Mouse (Mus musculus): ENCODE measurements around the gene Rnf220. TPM values are rescaled to one million over a fixed set of nuclear protein-coding genes. Genes with fewer than 3 reads are reported as not detected.

The Rnf220 gene
- polyA plus RNA-seq, 1 experiment from 2014 or later: 76.1 TPM

DNA sequence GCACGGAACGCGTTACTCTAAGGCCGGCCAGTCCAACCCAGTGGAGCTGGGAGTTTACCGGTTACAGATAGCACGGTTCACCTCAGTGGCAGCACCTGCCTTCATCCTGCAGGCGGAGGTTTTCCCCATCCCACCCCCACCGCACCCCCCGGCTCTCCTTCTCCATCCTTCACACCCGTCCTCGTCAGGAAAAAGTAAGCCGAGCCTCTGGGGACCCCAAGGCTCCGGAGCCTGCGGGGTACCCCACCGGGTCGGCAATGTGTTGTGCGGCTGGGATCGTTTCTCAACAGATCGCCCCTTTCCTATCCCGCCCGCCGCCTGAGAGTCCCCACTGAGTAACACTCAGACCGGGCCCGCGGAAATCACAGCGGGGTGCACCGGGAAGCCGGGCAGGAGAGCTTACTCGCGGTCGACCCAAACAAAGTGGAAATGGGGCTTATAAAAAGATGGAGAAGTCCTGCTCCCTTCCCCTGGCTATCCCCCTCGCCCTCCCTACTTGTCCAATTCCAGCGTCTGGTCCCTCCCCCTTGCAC lies 917 bp downstream of the Rnf220 start:
- H3K4me3 ChIP-seq (ENCODE audit: low read depth, low read length): peak overlapping the region; percentile 49
- H3K27ac ChIP-seq (ENCODE audit: low read depth): no peak overlapping the region
- H3K9ac ChIP-seq: peak overlapping the region; percentile 42
- TF ChIP-seq CTCF (IDR thresholded peaks at IDR 0.05; ENCODE audit: low read depth): no peak
- H3K4me1 ChIP-seq (ENCODE audit: insufficient read depth): peaks cover 6% of the 10 kb centered on the region; the same call in 1 of the 2 replicates
- ATAC-seq (ENCODE audit: insufficient read depth): no peak
- WGBS: under 1% methylated on average over 33 of the region's 33 CpGs
- H3K36me3 ChIP-seq (ENCODE audit: insufficient read depth): no peaks in the 10 kb centered on the region
- no peaks in the 10 kb centered on the region for H3K9me3 ChIP-seq (ENCODE audit: low read depth, low read length)
- peaks cover 60% of the 10 kb centered on the region for H3K27me3 ChIP-seq (ENCODE audit: insufficient read depth, low read length)
- DNase-seq: peak; percentile 35
- peak overlapping the region; percentile 95 for H3K4me2 ChIP-seq

DNA sequence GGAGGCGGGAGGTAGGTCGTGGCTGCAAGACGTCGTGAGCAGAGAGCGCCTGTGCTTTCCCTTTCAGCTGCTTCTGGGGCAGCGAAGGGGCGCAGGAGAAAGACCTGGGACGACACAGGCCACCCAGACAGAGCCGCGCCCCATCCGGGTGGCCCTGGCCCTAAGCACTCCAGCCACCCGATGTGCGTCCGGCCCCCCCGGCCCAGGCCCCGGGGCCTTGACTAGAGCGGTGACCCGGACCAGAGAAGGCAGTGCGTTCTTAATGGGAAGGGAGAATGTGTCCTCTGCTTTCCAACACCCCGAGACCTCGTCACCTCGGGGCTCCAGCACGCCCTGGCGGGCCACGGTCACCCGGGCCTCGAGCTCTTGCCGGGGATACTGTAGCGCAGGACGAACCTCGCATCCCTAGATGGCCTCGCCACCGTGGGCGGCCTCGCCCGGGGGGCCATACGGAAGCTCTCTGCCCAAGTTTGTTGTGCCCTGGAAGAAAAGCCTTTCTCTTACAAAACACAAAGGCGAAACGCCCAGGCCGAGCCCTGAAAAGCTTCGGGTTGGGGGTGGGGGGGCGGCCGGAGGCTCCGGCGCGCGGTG lies 1.8 kb downstream of the Rnf220 start:
- H3K9me3 ChIP-seq (ENCODE audit: low read depth, low read length): no peaks in the 10 kb centered on the region
- under 1% methylated on average over 47 of the region's 47 CpGs for WGBS

DNA sequence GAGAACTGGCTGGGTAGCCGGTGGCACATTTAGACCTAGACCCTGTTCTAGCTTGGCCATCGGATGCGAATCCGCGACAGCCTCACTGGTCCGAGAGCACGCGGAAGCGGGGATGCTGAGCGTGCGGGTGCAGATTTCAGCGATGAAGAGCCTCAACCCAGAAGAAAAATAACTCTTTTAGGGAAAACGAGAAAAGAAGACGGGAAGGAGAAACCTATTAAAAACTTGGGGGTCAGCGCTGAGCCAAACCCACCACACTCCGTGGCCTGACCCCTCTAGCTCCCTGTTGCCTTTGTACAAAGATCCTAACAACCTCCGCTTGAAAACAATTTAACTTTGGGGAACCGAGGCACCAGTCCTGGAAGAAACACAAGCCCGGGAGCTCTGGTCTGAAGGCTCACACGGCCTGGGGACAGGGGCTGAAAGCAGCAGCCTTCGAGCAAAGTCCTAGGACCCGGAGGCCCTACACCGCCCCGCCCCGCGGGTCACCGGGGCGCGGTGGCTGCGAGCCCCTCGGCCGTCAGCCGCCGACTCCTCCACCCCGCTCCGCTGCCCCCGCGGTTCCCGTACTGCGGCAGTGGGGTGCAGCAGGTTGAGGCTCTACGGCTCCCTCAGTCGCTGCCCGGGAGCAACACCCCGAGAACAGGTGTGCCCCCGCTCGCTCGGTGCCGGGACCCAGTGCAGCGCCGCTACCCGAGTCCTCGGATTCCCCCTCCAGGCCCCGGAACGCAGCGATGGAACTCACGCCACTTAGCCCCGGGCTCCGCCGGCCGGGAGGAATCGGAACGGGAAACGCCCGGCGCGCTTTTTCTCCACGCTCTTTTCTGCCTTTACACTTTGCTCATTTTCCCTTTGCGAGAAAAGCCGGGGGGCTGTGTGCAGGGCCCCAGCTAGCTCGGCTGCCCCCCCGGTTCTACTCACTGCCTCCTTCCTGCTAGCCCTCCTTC lies 2.7 kb downstream of the Rnf220 start:
- under 1% methylated on average over 71 of the region's 71 CpGs for WGBS
- ATAC-seq (ENCODE audit: insufficient read depth) (no peak), DNase-seq (peak; percentile 45)
- H3K27ac ChIP-seq (ENCODE audit: low read depth): no peak overlapping the region
- no peaks in the 10 kb centered on the region for H3K36me3 ChIP-seq (ENCODE audit: insufficient read depth)
- H3K9ac ChIP-seq: peak overlapping the region; percentile 22; the same call in 1 of the 2 replicates
- H3K4me1 ChIP-seq (ENCODE audit: insufficient read depth): peaks cover 6% of the 10 kb centered on the region; the same call in 1 of the 2 replicates
- H3K9me3 ChIP-seq (ENCODE audit: low read depth, low read length): no peaks in the 10 kb centered on the region
- H3K4me3 ChIP-seq (ENCODE audit: low read depth, low read length): peak overlapping the region; percentile 49
- H3K27me3 ChIP-seq (ENCODE audit: insufficient read depth, low read length): peaks cover 77% of the 10 kb centered on the region
- peak overlapping the region; percentile 95 for H3K4me2 ChIP-seq
- no peak for TF ChIP-seq CTCF (IDR thresholded peaks at IDR 0.05; ENCODE audit: low read depth)

More for the DNA sequence above, 1.8 kb downstream of the Rnf220 start:
- Histone ChIP-seq H3K27me3 (ENCODE audit: insufficient read depth, low read length) (peaks cover 69% of the 10 kb centered on the region), H3K4me3 (ENCODE audit: low read depth, low read length) (peak overlapping the region; percentile 49), H3K4me1 (ENCODE audit: insufficient read depth) (peaks cover 6% of the 10 kb centered on the region; the same call in 1 of the 2 replicates), H3K27ac (ENCODE audit: low read depth) (no peak overlapping the region), H3K9ac (peak overlapping the region; percentile 22; the same call in 1 of the 2 replicates), H3K36me3 (ENCODE audit: insufficient read depth) (no peaks in the 10 kb centered on the region), H3K4me2 (peak overlapping the region; percentile 95)
- DNase-seq: peak; percentile 45
- no peak for TF ChIP-seq CTCF (IDR thresholded peaks at IDR 0.05; ENCODE audit: low read depth)
- ATAC-seq (ENCODE audit: insufficient read depth): peak; percentile 33

DNA sequence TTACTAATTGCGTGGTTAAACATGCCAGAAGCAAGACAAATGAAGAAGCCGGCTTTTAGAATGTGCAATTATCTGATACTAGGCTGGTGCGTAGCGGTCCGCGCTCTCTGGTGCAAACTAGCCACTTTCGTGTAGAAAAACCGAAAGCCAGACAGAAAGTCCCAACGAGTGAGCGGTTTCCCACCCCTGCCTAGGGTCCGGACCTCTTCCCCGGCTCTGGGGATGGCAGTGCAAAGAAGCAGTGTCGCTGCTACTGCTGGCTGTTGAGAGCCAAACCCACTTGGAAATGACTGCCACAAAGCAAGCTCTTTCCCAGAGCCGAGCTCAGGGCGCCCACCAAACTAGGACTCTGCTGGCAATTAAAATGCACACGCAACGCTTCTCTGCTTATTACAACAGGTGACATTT lies 3.7 kb downstream of the Rnf220 start:
- Histone ChIP-seq H3K9me3 (ENCODE audit: low read depth, low read length) (no peaks in the 10 kb centered on the region), H3K4me2 (peak overlapping the region; percentile 47), H3K27me3 (ENCODE audit: insufficient read depth, low read length) (peaks cover 86% of the 10 kb centered on the region), H3K27ac (ENCODE audit: low read depth) (no peak overlapping the region), H3K9ac (no peak overlapping the region), H3K4me3 (ENCODE audit: low read depth, low read length) (peak overlapping the region; percentile 8; the same call in 1 of the 2 replicates), H3K4me1 (ENCODE audit: insufficient read depth) (peaks cover 6% of the 10 kb centered on the region; the same call in 1 of the 2 replicates), H3K36me3 (ENCODE audit: insufficient read depth) (no peaks in the 10 kb centered on the region)
- ATAC-seq (ENCODE audit: insufficient read depth) (no peak), DNase-seq (peak; percentile 51)
- 3% methylated on average over 17 of the region's 17 CpGs for WGBS
- no peak for TF ChIP-seq CTCF (IDR thresholded peaks at IDR 0.05; ENCODE audit: low read depth)

DNA sequence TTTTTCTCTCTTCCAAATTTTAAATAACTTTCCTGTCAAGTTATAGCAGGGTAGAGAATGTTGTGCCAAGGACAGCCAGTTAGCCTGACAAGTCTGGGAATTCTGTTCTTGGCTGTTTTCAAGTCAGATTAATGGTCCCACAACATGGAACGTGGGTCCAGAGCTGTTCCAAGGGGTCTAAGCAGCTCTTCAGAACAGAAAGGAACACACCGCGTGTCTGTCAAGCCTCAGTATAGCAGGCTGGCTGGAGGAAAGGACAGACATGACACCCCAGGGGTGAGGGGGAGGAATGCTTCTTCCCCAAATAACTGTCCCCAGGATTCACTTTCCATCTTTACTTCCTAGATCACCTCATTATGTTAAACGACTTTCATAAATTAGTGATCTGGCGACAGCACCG lies 5.0 kb downstream of the Rnf220 start:
- ATAC-seq (ENCODE audit: insufficient read depth) (no peak), DNase-seq (no peak)
- Histone ChIP-seq H3K9ac (no peak overlapping the region), H3K4me1 (ENCODE audit: insufficient read depth) (peaks cover 6% of the 10 kb centered on the region; the same call in 1 of the 2 replicates), H3K9me3 (ENCODE audit: low read depth, low read length) (no peaks in the 10 kb centered on the region), H3K36me3 (ENCODE audit: insufficient read depth) (no peaks in the 10 kb centered on the region), H3K4me3 (ENCODE audit: low read depth, low read length) (no peak overlapping the region), H3K4me2 (no peak overlapping the region), H3K27me3 (ENCODE audit: insufficient read depth, low read length) (peaks cover 95% of the 10 kb centered on the region), H3K27ac (ENCODE audit: low read depth) (no peak overlapping the region)
- 66% methylated on average over 6 of the region's 6 CpGs for WGBS
- TF ChIP-seq CTCF (IDR thresholded peaks at IDR 0.05; ENCODE audit: low read depth): no peak

DNA sequence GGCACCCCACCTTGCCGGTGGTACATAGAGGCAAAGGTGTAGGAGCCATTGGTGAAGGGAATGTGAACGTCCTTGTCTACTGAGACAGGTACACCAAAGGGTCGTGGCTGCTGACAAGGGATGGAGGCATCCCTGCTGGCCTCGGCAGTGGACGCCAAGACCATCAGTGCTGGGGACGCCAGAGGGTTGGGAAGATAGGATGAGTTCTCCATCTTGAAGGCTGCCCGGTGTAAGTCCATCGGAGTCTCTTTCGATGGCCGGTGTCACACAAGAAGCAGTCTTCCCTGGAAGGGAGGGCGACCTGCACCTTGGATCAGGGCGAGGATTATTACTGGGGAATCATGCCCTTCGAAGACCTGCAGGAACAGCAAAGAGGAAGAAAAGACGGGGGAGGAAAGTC lies 6.9 kb downstream of the Rnf220 start:
- no peak overlapping the region for H3K27ac ChIP-seq (ENCODE audit: low read depth)
- no peak overlapping the region for H3K4me2 ChIP-seq
- H3K36me3 ChIP-seq (ENCODE audit: insufficient read depth): no peaks in the 10 kb centered on the region
- H3K4me3 ChIP-seq (ENCODE audit: low read depth, low read length): no peak overlapping the region
- no peaks in the 10 kb centered on the region for H3K9me3 ChIP-seq (ENCODE audit: low read depth, low read length)
- DNase-seq (no peak), ATAC-seq (ENCODE audit: insufficient read depth) (no peak)
- 80% methylated on average over 14 of the region's 14 CpGs for WGBS
- H3K4me1 ChIP-seq (ENCODE audit: insufficient read depth): no peaks in the 10 kb centered on the region; the same call in 1 of the 2 replicates
- H3K9ac ChIP-seq: no peak overlapping the region
- TF ChIP-seq CTCF (IDR thresholded peaks at IDR 0.05; ENCODE audit: low read depth): no peak
- H3K27me3 ChIP-seq (ENCODE audit: insufficient read depth, low read length): peaks cover 95% of the 10 kb centered on the region
